Mouse (Mus musculus) brain, embryonic 14.5 days (tissue): ENCODE data around the gene Hbp1.

Experiments
- CTCF ChIP-seq: fragments of 200-500 bp; IDR thresholded peaks from 2 replicates; pipeline ENCODE4 v1.5.1; 2012; ENCODE audit warnings: inconsistent platforms, mild to moderate bottlenecking, moderate library complexity, borderline replicate concordance; ENCODE audit not compliant: insufficient read depth, insufficient read length; ENCODE audit errors: extremely low read depth
- POLR2A ChIP-seq: fragments of 200-500 bp; IDR thresholded peaks from 2 replicates; pipeline ENCODE4 v1.6.1; 2012; ENCODE audit warnings: mild to moderate bottlenecking, inconsistent platforms, borderline replicate concordance; ENCODE audit not compliant: poor library complexity, insufficient read depth, insufficient read length, severe bottlenecking; ENCODE audit errors: extremely low read depth

DNA sequence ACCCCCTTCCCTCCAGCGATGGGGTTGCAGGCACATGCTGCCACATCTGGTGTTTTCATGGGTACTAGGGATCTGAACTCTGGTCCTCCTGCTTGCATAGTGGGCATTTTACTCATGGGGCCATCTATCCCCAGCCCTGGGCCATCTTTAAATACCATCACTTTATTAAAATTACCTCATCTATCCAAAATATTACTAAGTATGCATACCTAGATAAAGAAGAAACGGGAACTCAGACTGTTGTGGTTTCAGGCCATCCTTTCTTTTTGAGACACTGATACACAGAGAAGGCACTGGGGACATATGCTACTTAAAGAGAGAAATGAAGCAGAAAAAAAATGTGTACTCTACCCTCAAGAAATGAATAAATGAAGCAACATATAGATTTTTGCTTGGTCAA lies 36.1 kb upstream of the Hbp1 start:
- TF ChIP-seq CTCF: no peak
- TF ChIP-seq POLR2A: no peak
